ENCODE assay signal across 8 mouse cellular contexts in genomic region chr10:42501775-42502348, GRCm38 (mm10). TPM values are rescaled to one million over a fixed set of nuclear protein-coding genes. Genes with fewer than 3 reads are reported as not detected.
A peak's percentile ranks its signal among the peaks of the same experiment; 100 is the strongest.
DNase-seq lines count a peak whose midpoint lies in the region; ATAC-seq and TF ChIP-seq lines count a peak whose summit lies in the region.

TSS of gene Snx3 (plus strand) at chr10:42502030.

- peak within 1 kb of the TSS; percentile 78 for H3K4me2 ChIP-seq in forebrain, embryonic 15.5 days (replicated peaks)

- peak; percentile 97 for ATAC-seq in forebrain, embryonic 15.5 days (replicated peaks)
- peak; percentile 90 for ATAC-seq in neutrophil, adult 5-6 weeks (ENCODE audit: extremely low read depth, insufficient number of reproducible peaks, low FRiP score, poor library complexity, severe bottlenecking)

- peaks cover 25% of the 10 kb centered on the region for H3K4me1 ChIP-seq in forebrain, embryonic 15.5 days
- H3K4me1 ChIP-seq in lung, adult 2 months (ENCODE audit: control insufficient read depth, insufficient read depth, low read length): peaks cover 4% of the 10 kb centered on the region; the same call in 1 of the 2 replicates
- H3K4me1 ChIP-seq in thymus, adult 2 months (replicated peaks; ENCODE audit: control insufficient read depth, insufficient read depth, low read length): peaks cover 5% of the 10 kb centered on the region

- peak within 1 kb of the TSS; percentile 97 for H3K27ac ChIP-seq in forebrain, embryonic 15.5 days (replicated peaks)
- H3K27ac ChIP-seq in thymus, adult 2 months (ENCODE audit: control insufficient read depth, insufficient read depth, low read length): peak within 1 kb of the TSS; percentile 78

- DNase-seq in ES-CJ7 (ENCODE audit: low read depth, low spot score): peak; percentile 97
- DNase-seq in cerebellum, adult 11 months: peak; percentile 96
- DNase-seq in heart, postnatal 25 days (ENCODE audit: low spot score): peak; percentile 98
- DNase-seq in layer of hippocampus, adult 18-20 months (ENCODE audit: low spot score in 2 of 2): peak; percentile 95 to 98
- DNase-seq in lung, adult 2 months: peak; percentile 95
- peak; percentile 95 for DNase-seq in thymus, adult 2 months

- H3K9ac ChIP-seq in forebrain, embryonic 15.5 days (replicated peaks): peak within 1 kb of the TSS; percentile 74

- H3K36me3 ChIP-seq in forebrain, embryonic 15.5 days: 0 out of 2 replicates have a peak, but pooled peaks cover under 1% of the 10 kb centered on the region
- H3K36me3 ChIP-seq in thymus, adult 2 months (ENCODE audit: control insufficient read depth, insufficient read depth, low read length): no peaks in the 10 kb centered on the region

- H3K9me3 ChIP-seq in forebrain, embryonic 15.5 days: no peaks in the 10 kb centered on the region

- no peak for TF ChIP-seq CTCF in lung, adult 2 months (IDR thresholded peaks at IDR 0.05; ENCODE audit: insufficient read depth, low read length)
- TF ChIP-seq CTCF in thymus, adult 2 months (IDR thresholded peaks at IDR 0.05; ENCODE audit: borderline replicate concordance, control insufficient read depth, extremely low read depth, insufficient read depth, low read length, poor library complexity): no peak; the same call in 1 of the 2 replicates

- H3K4me3 ChIP-seq in forebrain, embryonic 15.5 days: peak within 1 kb of the TSS; percentile 56
- H3K4me3 ChIP-seq in lung, adult 2 months (replicated peaks; ENCODE audit: extremely low read depth, low read depth, low read length): peak within 1 kb of the TSS; percentile 75
- H3K4me3 ChIP-seq in thymus, adult 2 months (ENCODE audit: control insufficient read depth, insufficient read depth, low read length): peak within 1 kb of the TSS; percentile 69

- TF ChIP-seq POLR2A in lung, adult 2 months (IDR thresholded peaks at IDR 0.05; ENCODE audit: borderline replicate concordance, extremely low read depth, low read depth, low read length): peak; percentile 74; the same call in 1 of the 2 replicates
- peak; percentile 92 for TF ChIP-seq POLR2A in thymus, adult 2 months (IDR thresholded peaks at IDR 0.05; ENCODE audit: control insufficient read depth, extremely low read depth, insufficient read depth, low read length, poor library complexity)

- no peaks in the 10 kb centered on the region for H3K27me3 ChIP-seq in forebrain, embryonic 15.5 days
- no peaks in the 10 kb centered on the region for H3K27me3 ChIP-seq in thymus, adult 2 months (ENCODE audit: control insufficient read depth, insufficient read depth, low read length)

- intact Hi-C loops in heart, postnatal 25 days (cut with DNase I): loop anchor here (1.0 to 10.0 kb wide), 4 partner anchors 24 to 687 kb away; partner anchors contain the start of genes Afg1l and Sec63

- under 1% methylated on average over 55 of the region's 68 CpGs for WGBS in forebrain, embryonic 15.5 days
- under 1% methylated on average over 68 of the region's 68 CpGs for WGBS in lung, adult 2 months
- under 1% methylated on average over 68 of the region's 68 CpGs for WGBS in thymus, adult 2 months

RNA-seq across cellular contexts. Expression of gene Snx3, which starts in this region (rescaled TPM):
- polyA plus RNA-seq in forebrain, embryonic 15.5 days (2015; fragmentation: Nextera tagmentation; extraction: Ambion mirVana): 285 and 286 TPM in 2 replicates
- 100 to 1,000 TPM; 166 to 177 TPM for total RNA-seq in heart, postnatal 25 days (2021)
- total RNA-seq in layer of hippocampus, adult 18-20 months (2021): 100 to 1,000 TPM; 195 to 219 TPM
- polyA plus RNA-seq in lung, adult 2 months (2012; rRNA removed): 236 and 380 TPM in 2 replicates
- 62.6 and 71.9 TPM in 2 replicates for total RNA-seq in neutrophil, adult 5-6 weeks (2017)
- polyA plus RNA-seq in thymus, adult 2 months (2012; rRNA removed): 309 and 380 TPM in 2 replicates

Comparison
In these comparisons a context has a peak if more than half of its experiments do, and no peak if none do; other contexts are left out.
1. Peak in every context shown above with its lines: DNase-seq, ATAC-seq, H3K4me3 ChIP-seq and H3K27ac ChIP-seq.